Mouse (Mus musculus): ENCODE results near the gene Gmnn. TPM values are rescaled to one million over a fixed set of nuclear protein-coding genes. Genes with fewer than 3 reads are reported as not detected.

Gmnn gene
- polyA plus RNA-seq (2015; fragmentation: Nextera tagmentation; extraction: Ambion mirVana), result 102 and 119 TPM in 2 replicates

DNA sequence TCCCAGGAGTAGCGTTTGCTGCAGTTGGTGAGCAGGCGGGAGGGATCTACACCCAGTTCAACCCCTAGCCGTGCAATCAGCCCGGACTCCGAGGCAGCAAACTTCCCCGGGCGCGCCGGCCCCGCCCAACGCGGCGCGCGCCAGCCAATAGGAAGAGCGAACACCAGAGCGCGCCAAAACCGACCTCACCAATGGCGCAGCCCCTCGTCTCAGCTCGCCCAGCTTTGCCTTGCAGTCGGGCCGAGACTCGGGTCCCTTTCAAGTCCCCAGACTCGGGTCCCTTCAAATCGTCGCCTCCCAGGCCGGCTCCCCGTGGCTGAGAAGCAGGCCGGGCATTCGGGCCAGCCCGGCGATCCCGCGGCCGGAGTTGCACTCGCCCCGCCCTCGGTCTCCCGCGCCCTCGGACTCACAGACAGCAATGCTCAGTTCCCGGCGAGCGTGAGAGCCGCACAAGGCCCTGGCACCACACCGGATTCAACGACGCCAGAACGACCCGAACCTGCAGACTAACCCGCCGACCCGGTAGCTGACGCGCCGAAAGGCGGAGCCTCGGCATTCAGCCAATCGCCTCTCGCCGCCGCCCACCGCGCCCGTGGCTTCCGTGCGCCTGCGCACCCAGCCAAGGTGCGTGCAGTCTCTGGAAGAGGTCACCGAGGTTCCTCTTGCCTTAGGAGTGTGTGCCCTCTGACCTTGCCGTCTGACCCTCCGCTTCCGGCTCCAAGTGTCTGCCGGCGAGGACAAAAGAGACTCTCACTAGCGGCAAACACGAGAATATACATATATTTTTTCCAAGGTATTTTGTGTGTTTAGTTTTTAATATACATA is at the start of gene Gmnn:
Gmnn (minus strand) TSS at position 521 of the 825 bp plus-strand sequence.
- WGBS, result under 1% methylated on average over 79 of the region's 79 CpGs

DNA sequence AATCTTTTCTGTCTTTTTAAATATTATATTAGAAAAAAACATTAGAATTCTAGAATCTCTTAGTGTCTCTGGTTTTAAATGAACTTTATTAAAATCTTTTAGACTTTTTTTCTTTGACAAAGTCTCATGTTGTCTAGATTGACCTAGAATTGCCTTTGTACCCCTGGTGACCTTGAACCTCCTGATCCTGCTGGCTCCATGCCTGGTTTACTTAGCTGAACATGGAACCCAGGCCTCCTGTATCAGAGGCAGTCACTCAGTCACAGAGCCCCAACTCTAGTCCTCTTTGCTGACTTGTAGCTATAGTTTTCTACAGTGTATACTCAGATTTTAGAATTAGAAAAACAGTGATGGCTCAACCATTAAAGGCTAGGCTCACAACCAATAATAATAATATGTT is 44.4 kb upstream of the Gmnn start:
- Histone ChIP-seq H3K9ac (no peak overlapping the region), H3K4me3 (no peak overlapping the region; the same call in 1 of the 2 replicates), H3K36me3 (peaks cover 60% of the 10 kb centered on the region), H3K27ac (replicated peaks) (no peak overlapping the region), H3K27me3 (replicated peaks) (no peaks in the 10 kb centered on the region), H3K9me3 (no peaks in the 10 kb centered on the region), H3K4me2 (no peak overlapping the region), H3K4me1 (peaks cover 28% of the 10 kb centered on the region)
- no peak for ATAC-seq (ENCODE audit: extremely low read depth, insufficient number of reproducible peaks, low FRiP score, low TSS enrichment)

More for the DNA sequence above, at the start of gene Gmnn:
- Histone ChIP-seq H3K27ac (replicated peaks) (peak within 1 kb of the TSS; percentile 97), H3K4me2 (peak within 1 kb of the TSS; percentile 76), H3K9ac (peak within 1 kb of the TSS; percentile 95), H3K36me3 (peaks cover 31% of the 10 kb centered on the region), H3K4me1 (peaks cover 24% of the 10 kb centered on the region), H3K27me3 (replicated peaks) (no peaks in the 10 kb centered on the region), H3K9me3 (no peaks in the 10 kb centered on the region), H3K4me3 (peak within 1 kb of the TSS; percentile 97)
- ATAC-seq (ENCODE audit: extremely low read depth, insufficient number of reproducible peaks, low FRiP score, low TSS enrichment), result peak; percentile 98

DNA sequence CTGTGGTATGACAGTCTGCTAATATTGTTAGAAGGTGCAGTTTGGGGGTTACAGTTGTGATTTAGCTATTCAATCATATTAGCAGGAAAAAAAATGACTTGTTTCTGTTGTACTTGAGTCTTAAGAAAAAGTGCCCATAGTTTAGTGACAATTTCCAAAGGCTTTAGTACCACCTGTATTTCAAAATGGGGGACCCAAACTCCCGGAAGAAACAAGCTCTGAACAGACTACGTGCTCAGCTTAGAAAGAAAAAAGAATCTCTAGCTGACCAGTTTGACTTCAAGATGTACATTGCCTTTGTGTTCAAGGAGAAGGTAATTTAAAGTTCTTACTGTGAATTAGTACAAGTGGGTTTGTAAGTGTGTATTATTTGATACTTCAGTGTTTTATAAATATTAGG is 41.5 kb upstream of the Gmnn start:
- Histone ChIP-seq H3K27me3 (replicated peaks) (no peaks in the 10 kb centered on the region), H3K27ac (replicated peaks) (no peak overlapping the region), H3K4me1 (peaks cover 32% of the 10 kb centered on the region), H3K9ac (peak overlapping the region; percentile 99), H3K4me3 (peak overlapping the region; percentile 99), H3K4me2 (peak overlapping the region; percentile 98), H3K9me3 (no peaks in the 10 kb centered on the region), H3K36me3 (peaks cover 33% of the 10 kb centered on the region)
- ATAC-seq (ENCODE audit: extremely low read depth, insufficient number of reproducible peaks, low FRiP score, low TSS enrichment), result no peak
- 19% methylated on average over 2 of the region's 2 CpGs for WGBS

DNA sequence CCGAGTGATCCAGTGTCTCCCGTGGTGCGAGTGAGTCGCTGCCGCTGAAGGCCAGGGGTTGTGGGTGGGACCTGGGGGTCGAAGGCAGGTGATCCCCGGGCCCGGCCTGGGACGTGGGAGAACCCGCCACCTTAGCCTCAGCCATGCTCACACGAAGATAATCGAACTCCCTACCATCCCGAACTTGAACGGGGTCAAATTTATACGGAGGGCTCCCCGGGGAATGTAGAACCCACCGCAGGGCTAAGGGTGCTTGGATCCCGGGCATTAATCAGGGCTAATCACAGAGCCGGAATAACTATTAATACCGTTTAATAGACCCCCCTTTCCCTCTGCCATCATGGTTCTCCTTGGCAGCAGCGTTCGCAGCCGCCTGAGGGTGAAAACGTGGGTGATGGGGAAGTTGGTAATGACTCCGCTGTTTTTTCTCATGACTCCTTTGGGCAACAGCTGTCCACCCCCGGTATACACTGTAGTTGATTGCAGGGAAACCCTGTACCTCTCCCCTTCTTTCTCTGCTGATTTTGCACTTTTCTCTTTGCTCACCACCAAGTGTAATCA is 40.5 kb upstream of the Gmnn start:
- Histone ChIP-seq H3K9ac (peak overlapping the region; percentile 99), H3K27ac (replicated peaks) (peak overlapping the region; percentile 100), H3K27me3 (replicated peaks) (no peaks in the 10 kb centered on the region), H3K36me3 (peaks cover 23% of the 10 kb centered on the region), H3K4me1 (peaks cover 32% of the 10 kb centered on the region), H3K9me3 (no peaks in the 10 kb centered on the region), H3K4me3 (peak overlapping the region; percentile 99), H3K4me2 (peak overlapping the region; percentile 98)
- under 1% methylated on average over 26 of the region's 26 CpGs for WGBS
- no peak for ATAC-seq (ENCODE audit: extremely low read depth, insufficient number of reproducible peaks, low FRiP score, low TSS enrichment)

DNA sequence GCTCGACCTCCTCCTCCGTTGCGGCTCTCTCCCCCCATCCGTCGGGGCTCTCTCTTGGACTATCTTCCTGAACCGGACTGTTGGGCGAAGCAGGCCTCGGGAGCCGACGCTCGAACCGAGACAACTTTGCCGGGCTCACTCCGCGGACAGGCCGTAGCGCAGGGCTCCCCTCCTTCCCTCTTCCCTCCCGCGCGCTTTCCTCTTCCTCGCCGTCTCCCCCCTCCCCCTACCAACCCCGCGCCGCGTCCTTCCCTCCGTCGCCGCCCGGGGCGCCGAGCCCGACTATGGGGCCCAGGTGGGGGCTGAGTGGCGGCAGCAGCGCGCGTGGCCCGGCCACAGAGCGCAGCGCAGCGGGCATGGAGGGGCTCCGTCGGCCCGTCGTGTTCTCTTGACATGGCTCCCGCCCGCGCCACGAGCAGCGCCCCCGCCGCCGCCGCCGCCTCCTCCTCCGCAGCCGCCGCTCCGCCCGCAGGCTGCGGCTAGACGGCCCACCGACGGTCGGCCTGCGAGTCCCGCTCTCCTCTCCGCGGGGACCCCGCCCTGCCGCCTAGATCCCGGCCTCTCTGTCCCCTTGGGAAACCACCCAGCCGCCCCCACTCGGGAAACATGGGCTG is 39.7 kb upstream of the Gmnn start, which contains the start of gene BC005537:
BC005537 (plus strand) TSS at position 350 of the 614 bp plus-strand sequence.
- ATAC-seq (ENCODE audit: extremely low read depth, insufficient number of reproducible peaks, low FRiP score, low TSS enrichment), result peak; percentile 55

DNA sequence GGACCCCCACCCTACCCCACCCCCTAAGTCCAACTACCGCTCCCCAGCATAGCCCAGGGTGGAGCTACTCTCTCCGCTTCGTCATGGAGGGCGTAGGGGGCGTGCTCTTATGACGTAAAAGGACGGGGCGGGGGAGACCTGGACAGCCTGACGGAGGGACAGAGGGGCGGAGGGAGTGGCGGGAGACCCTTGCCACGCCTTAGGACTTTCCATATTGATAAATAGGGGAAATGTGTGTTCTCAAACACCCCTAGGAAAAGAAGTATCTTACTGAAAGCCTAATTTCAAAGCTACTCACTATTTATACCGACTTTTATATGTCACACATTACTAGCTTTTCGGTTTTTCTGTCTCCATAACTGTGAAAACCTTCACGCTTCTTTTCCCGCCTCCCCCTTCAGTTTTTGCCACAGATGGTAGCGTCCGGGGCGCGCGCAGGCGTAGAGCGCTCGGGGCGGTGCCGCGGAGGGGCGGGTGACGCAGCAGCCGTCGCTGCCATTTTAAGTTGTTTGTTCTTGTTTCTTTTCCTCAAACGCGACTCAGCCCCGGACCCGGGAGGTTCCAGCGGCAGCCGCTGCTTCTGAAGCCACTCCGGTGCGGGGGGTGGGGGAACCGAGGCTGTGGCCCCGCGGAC is 39.1 kb upstream of the Gmnn start:
- Histone ChIP-seq H3K27me3 (replicated peaks) (no peaks in the 10 kb centered on the region), H3K27ac (replicated peaks) (peak overlapping the region; percentile 100), H3K9ac (peak overlapping the region; percentile 99), H3K9me3 (no peaks in the 10 kb centered on the region), H3K4me2 (peak overlapping the region; percentile 98), H3K4me3 (peak overlapping the region; percentile 99), H3K4me1 (peaks cover 29% of the 10 kb centered on the region), H3K36me3 (peaks cover 10% of the 10 kb centered on the region)
- under 1% methylated on average over 42 of the region's 42 CpGs for WGBS
- ATAC-seq (ENCODE audit: extremely low read depth, insufficient number of reproducible peaks, low FRiP score, low TSS enrichment), result peak; percentile 95

More for the DNA sequence above, 39.7 kb upstream of the Gmnn start, which contains the start of gene BC005537:
- H3K9me3 ChIP-seq, result no peaks in the 10 kb centered on the region
- under 1% methylated on average over 52 of the region's 74 CpGs for WGBS
- H3K36me3 ChIP-seq, result peaks cover 17% of the 10 kb centered on the region
- H3K4me1 ChIP-seq, result peaks cover 32% of the 10 kb centered on the region
- peak within 1 kb of the TSS; percentile 100 for H3K27ac ChIP-seq (replicated peaks)
- H3K27me3 ChIP-seq (replicated peaks), result no peaks in the 10 kb centered on the region
- peak within 1 kb of the TSS; percentile 99 for H3K4me3 ChIP-seq
- peak within 1 kb of the TSS; percentile 98 for H3K4me2 ChIP-seq
- peak within 1 kb of the TSS; percentile 99 for H3K9ac ChIP-seq

DNA sequence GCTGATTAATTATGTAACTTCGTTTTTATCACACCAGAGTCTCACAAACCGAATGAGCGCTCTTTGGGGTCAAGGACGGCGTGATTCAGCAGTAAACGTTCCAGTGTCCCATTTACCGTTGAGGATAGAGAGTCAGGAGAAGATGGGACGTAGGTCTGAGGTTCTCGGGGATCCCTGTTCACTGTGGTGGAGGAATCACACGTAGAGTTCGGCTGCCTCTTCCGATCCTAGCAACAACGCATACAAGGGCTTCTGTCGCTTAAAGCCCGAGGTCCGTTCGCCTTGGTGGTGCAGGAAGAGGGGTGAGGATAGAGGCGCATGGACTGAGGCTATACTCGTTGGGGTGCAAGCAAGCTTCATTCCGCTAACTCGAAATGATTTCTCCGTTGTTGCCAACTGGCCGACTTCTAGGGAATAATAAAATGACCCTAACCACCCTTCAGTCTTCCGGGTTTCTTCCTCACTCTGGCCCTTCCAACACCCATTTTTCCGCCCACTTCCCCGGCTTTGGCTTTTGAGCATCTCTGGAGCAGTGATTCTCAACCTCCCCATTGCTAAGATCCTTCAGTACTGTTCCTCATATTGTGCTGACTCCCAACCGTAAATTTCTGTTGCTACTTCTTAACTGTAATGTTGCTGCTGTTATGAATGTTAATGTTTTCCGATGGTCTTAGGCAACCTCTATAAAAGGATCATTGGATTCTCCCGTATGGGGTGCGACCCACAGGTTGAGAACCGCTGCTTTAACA is 38.4 kb upstream of the Gmnn start:
- Histone ChIP-seq H3K4me2 (peak overlapping the region; percentile 98), H3K4me1 (peaks cover 23% of the 10 kb centered on the region), H3K4me3 (peak overlapping the region; percentile 99), H3K27me3 (replicated peaks) (no peaks in the 10 kb centered on the region), H3K9ac (peak overlapping the region; percentile 83), H3K9me3 (no peaks in the 10 kb centered on the region), H3K36me3 (peaks cover 4% of the 10 kb centered on the region), H3K27ac (replicated peaks) (peak overlapping the region; percentile 94)
- WGBS, result under 1% methylated on average over 31 of the region's 31 CpGs
- no peak for ATAC-seq (ENCODE audit: extremely low read depth, insufficient number of reproducible peaks, low FRiP score, low TSS enrichment)

DNA sequence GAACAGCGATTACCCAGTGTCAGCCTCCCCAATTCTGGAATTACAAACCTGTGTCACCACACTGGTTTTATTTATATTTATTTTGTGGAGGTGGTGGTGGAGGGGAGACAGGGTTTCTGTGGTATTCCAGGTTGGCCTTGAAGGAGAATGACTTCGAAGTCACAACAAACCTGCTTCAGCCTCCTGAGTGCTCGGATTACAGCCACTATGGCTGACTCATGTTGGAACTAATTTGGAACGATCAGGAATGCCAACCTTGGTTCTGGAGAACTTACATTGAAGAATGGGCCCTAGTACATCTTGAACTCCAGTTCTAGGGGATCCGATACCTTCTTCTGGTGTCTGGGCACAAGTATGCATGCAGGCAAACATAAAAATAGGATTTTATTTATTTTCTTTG is 37.7 kb upstream of the Gmnn start:
- Histone ChIP-seq H3K27ac (replicated peaks) (no peak overlapping the region), H3K4me2 (peak overlapping the region; percentile 98), H3K27me3 (replicated peaks) (no peaks in the 10 kb centered on the region), H3K4me1 (peaks cover 18% of the 10 kb centered on the region), H3K4me3 (peak overlapping the region; percentile 99), H3K9me3 (no peaks in the 10 kb centered on the region), H3K36me3 (no peaks in the 10 kb centered on the region), H3K9ac (peak overlapping the region; percentile 83)
- no peak for ATAC-seq (ENCODE audit: extremely low read depth, insufficient number of reproducible peaks, low FRiP score, low TSS enrichment)
- 56% methylated on average over 5 of the region's 5 CpGs for WGBS

DNA sequence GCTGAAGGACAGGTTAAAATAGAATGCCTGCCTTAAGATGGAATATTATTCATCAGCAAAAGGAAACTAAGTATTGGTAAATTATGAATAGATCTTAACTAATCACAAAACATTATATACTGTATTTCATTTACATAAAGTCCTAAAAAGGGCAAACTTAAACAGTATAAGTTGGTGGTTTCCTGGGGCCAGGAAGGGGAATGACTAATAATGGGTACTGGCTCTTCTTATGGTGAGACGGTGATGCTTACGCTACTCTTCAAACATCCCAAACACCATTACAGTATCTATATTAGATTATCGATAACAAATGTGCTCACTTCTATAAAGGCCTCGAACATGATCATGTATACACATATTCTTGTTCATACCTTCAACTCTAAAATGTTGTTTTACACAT is 37.0 kb upstream of the Gmnn start:
- no peak overlapping the region for H3K4me3 ChIP-seq
- no peaks in the 10 kb centered on the region for H3K27me3 ChIP-seq (replicated peaks)
- 92% methylated on average over 4 of the region's 4 CpGs for WGBS
- no peak overlapping the region for H3K4me2 ChIP-seq
- H3K9me3 ChIP-seq, result no peaks in the 10 kb centered on the region
- H3K9ac ChIP-seq, result no peak overlapping the region
- ATAC-seq (ENCODE audit: extremely low read depth, insufficient number of reproducible peaks, low FRiP score, low TSS enrichment), result no peak
- H3K27ac ChIP-seq (replicated peaks), result no peak overlapping the region
- peaks cover 12% of the 10 kb centered on the region for H3K4me1 ChIP-seq
- H3K36me3 ChIP-seq, result no peaks in the 10 kb centered on the region

DNA sequence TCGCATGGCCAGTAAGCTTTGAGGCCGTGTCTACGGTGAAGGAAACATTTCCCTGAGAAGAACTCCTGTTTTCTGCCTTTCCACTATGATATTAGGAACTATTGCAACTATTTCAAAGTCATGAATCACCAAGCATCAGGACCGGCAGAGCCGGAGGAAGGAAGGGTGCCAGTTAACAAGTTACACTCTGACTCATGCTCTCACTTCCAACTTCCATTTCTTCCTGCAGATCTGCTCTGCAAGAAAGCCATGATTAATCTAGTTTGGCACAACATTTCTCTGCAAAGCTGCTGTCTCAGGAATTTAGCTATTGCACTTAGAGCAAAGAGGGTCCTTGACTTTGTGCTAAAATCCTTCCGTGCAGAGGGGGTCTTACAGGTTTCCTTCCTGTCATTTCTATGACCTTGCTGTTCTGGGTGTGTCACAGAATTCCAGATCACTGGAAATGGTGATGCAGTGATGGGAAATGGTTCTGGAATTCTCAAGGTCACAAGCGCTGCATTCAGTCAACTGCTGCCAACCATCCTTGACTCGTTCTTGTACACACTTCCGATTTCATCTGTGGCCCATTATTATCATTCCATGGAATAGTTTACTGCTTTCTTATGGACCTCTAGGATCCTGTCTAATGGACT is 30.8 kb upstream of the Gmnn start:
- H3K27ac ChIP-seq (replicated peaks), result no peak overlapping the region

More for the DNA sequence above, 30.8 kb upstream of the Gmnn start:
- no peak for ATAC-seq (ENCODE audit: extremely low read depth, insufficient number of reproducible peaks, low FRiP score, low TSS enrichment)
- peaks cover 6% of the 10 kb centered on the region; the same call in 1 of the 2 replicates for H3K4me1 ChIP-seq
- no peak overlapping the region for H3K9ac ChIP-seq
- no peak overlapping the region for H3K4me2 ChIP-seq
- no peaks in the 10 kb centered on the region for H3K9me3 ChIP-seq
- WGBS, result 75% methylated on average over 9 of the region's 9 CpGs
- no peaks in the 10 kb centered on the region for H3K27me3 ChIP-seq (replicated peaks)
- H3K4me3 ChIP-seq, result no peak overlapping the region
- no peaks in the 10 kb centered on the region for H3K36me3 ChIP-seq

Measured in heart, embryonic 13.5 days (tissue).